Mouse (Mus musculus): ENCODE data around the gene Hykk. TPM values are rescaled to one million over a fixed set of nuclear protein-coding genes. Genes with fewer than 3 reads are reported as not detected.
"Not testable (repeated sequence)": the region's sequence is repeated elsewhere in the genome, so short reads cannot be mapped to it uniquely, and the experiment has no call there.

Gene Hykk
- 1 to 10 TPM; 2.1 to 2.5 TPM for total RNA-seq (2021)

GRCm38 (mm10) chr9:54917010-54917677 is at the start of gene Hykk:
Gene Hykk (plus strand): TSS chr9:54917283.
- peak; percentile 55 to 61 for DNase-seq (ENCODE audit: extremely low spot score in 1 of 2, low spot score in 1 of 2)

GRCm38 (mm10) chr9:54878759-54879158 is 38.3 kb upstream of the Hykk start:
- no peak for DNase-seq (ENCODE audit: extremely low spot score in 1 of 2, low spot score in 1 of 2)

DNA sequence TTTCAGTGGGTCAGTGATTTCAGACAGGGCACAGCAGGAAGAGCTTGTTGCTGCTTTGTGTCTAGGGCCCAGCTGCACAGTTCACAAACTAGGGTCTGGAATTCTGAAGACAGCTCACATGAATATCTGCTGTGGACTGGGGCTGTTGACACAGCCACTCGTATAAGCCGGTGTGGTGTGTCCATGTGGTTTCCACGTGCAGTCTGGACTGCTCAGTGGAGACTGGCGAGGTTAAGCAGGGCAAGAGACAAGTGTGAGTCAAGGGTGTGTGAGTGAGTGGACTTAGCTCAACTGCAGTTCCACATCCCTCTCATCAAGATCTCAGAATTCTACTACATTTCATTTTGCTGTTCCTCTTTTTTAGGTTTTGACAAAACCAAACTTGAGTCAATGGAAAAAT is 25.0 kb upstream of the Hykk start:
- DNase-seq (ENCODE audit: extremely low spot score in 1 of 2, low spot score in 1 of 2) = no peak

DNA sequence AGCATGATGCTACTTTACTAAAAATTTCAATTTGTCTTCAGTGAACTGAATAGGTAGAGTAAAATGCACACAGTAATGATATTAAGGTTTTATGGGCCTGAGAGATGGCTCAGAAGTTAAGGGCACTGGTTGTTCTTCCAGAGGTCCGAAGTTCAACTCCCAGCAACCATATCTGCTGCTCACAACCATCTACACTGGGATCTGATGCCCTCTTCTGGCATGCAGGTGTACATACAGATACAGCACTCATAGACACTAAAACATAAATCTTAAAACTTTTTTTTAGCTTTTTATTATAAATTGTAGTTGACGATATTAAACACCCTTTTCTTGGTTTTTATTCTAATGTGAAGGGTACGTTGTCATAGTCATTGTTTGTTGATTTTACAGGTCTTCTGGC is 20.0 kb upstream of the Hykk start:
- no peak for DNase-seq (ENCODE audit: extremely low spot score in 1 of 2, low spot score in 1 of 2)

DNA sequence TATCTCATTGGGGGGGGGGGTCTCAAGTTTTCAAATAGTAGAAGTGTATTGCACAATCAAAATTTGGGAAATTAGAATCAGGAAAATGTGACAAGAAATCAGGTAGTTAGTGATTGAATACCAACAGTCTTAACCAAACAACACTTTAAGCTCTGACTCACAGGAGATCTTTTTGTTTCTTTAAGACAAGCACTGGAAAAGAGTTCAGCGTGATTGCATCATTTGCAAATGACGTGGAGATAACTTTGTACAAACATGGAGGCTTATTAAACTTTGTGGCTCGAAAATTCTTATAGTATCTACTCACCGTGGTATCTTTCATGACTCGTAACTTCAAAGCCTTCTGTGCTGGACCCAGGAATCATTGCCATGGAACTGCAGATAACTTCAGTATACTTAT is 7.6 kb upstream of the Hykk start:
- DNase-seq (ENCODE audit: extremely low spot score in 1 of 2, low spot score in 1 of 2) = no peak

- no peak for DNase-seq (ENCODE audit: extremely low spot score in 1 of 2, low spot score in 1 of 2)
These were observed 1.5 kb upstream of the Hykk start for GRCm38 (mm10) chr9:54915576-54915975.

DNA sequence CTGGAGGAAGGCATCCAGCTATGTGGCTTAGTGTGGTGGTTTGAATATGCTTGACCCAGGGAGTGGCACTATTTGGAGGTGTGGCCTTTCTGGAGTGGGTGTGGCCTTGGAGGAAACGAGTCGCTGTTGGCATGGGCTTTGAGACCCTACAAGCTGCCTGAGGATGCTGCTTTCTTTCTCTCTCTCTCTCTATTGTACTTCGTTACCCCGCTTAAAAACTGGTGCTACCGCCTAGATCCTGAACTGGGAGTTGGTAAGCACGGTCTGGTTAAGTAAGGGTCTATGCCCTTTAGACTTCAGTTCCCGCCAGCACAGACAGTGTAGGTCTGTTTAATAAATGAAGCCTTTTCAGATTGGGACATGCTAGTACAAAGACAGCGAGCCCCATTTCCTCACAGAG is 682 bp upstream of the Hykk start:
- no peak for DNase-seq (ENCODE audit: extremely low spot score in 1 of 2, low spot score in 1 of 2)

DNA sequence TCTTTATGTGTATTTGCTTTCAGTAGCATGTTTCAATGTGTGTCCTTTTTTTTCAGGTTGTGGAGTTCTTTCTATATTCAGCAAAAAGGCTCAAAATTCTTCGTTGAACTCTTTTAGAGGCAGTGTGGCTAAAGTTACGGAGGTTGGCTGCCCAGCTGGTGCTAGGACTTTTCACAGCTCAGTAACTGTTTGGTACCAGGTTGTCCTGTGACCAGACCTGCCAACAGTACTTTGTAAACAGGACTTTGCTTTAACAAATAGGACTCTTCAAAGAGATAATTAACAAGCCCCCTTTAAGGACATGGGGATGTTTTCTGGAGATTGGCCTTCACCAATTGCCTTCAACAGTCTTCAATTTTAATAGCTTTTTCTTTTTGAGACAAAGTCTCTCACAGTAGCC is 1.1 kb downstream of the Hykk start:
- DNase-seq (ENCODE audit: extremely low spot score in 1 of 2, low spot score in 1 of 2) = no peak

GRCm38 (mm10) chr9:54918781-54919180 is 1.7 kb downstream of the Hykk start:
- DNase-seq (ENCODE audit: extremely low spot score in 1 of 2, low spot score in 1 of 2) = no peak

DNA sequence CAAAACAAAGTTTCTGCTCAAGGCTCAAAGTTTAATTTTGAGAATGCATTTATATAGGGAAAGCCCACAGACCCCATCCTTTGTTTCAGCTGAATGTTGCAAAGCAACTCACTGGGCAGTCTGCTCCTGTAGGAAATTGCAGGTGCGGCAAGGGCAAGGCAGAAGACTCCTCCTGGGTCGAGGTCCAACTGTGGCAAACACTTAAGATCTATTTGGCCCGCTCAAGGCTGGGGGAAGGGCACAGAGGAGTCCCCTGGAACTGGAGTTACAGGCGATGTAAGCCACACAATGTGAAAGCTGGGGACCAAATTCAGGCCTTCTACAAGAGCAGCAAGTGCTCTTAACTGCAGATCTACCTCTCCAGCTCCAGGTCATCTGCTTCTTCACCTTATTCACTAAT is 2.9 kb downstream of the Hykk start:
- DNase-seq (ENCODE audit: extremely low spot score in 1 of 2, low spot score in 1 of 2) = no peak

GRCm38 (mm10) chr9:54930741-54931140 is 13.7 kb downstream of the Hykk start:
- DNase-seq (ENCODE audit: extremely low spot score in 1 of 2, low spot score in 1 of 2) = no peak

DNA sequence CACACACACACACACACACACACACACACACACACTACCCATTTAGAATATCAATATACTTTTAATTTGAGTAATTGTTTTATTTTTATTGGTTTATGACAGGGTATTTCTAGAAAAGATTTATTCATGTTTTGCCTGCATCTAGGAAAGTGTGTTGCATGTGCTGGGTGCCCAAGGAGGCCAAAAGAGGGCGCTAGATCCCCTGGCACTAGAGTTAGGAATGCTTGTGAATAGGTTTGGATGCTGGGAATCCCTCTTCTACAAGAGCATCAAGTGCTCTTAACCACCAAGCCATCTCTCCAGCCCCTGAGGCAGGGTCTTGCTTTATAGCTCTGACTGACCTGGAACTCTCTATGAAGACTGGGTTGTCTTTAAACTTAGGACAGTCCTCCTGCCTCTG is 14.7 kb downstream of the Hykk start:
- no peak for DNase-seq (ENCODE audit: extremely low spot score in 1 of 2, low spot score in 1 of 2)

DNA sequence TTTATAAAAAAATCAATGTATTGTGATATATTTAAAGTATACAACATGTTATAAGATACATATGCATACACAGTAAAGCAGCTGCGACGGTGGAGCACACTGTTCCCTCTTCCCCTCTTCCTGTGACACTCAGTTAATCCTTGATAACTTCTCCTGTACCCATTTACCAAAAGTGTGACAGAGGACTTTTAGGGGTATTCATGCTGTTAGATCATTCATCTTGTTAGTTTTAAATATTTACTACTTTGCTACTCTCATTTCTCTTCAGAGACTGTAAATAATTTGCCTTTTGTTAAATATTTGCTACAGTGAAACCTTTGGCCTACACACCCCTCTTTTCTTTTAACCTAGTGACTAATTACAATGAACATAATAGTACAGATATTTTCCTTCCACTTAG is 15.3 kb downstream of the Hykk start:
- DNase-seq (ENCODE audit: extremely low spot score in 1 of 2, low spot score in 1 of 2) = no peak

- no peak for DNase-seq (ENCODE audit: extremely low spot score in 1 of 2, low spot score in 1 of 2)
These were observed 25.0 kb downstream of the Hykk start for GRCm38 (mm10) chr9:54942071-54942470.

GRCm38 (mm10) chr9:54944467-54944866 is 27.4 kb downstream of the Hykk start:
- no peak for DNase-seq (ENCODE audit: extremely low spot score in 1 of 2, low spot score in 1 of 2)

DNA sequence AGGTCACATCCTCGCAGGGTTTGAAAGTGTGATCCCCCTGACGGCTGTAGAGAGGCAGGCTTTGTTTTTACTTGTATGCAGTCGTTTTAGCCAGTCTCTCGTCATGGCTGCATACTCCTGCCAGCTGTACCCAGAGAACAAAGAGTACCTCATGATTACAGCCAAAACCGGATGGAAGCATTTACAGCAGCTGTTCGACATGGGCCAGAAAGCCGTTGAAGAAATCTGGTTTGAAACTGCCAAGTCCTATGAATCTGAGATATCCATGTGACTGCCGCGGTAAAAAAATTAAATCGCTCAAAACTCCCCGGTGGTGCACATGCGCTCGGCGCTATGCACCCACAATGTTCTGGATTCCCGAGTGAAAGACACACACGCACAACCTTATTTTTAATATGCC is 29.2 kb downstream of the Hykk start:
- DNase-seq (ENCODE audit: extremely low spot score in 1 of 2, low spot score in 1 of 2) = no peak

DNA sequence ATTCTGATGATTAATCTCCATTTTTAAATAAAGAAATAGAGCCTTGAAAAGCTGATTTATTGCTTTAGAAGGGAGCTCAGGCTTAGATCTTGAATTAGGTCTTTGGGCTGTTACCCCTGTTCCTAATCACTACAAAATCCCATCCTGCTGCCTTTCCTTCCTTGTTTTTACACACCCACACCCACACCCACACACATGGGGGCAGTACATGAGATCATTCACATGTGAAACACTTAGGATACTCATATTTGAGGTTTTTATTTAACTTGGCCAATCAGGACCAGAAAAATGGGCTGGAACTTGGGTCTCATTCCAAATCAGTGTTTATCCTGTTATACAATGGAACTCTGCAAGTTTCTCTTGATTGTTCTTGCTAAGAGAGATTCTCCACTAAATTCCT is 32.4 kb downstream of the Hykk start:
- no peak for DNase-seq (ENCODE audit: extremely low spot score in 1 of 2, low spot score in 1 of 2)

GRCm38 (mm10) chr9:54950162-54950561 is 33.1 kb downstream of the Hykk start:
- DNase-seq (ENCODE audit: extremely low spot score in 1 of 2, low spot score in 1 of 2) = not testable (repeated sequence)

DNA sequence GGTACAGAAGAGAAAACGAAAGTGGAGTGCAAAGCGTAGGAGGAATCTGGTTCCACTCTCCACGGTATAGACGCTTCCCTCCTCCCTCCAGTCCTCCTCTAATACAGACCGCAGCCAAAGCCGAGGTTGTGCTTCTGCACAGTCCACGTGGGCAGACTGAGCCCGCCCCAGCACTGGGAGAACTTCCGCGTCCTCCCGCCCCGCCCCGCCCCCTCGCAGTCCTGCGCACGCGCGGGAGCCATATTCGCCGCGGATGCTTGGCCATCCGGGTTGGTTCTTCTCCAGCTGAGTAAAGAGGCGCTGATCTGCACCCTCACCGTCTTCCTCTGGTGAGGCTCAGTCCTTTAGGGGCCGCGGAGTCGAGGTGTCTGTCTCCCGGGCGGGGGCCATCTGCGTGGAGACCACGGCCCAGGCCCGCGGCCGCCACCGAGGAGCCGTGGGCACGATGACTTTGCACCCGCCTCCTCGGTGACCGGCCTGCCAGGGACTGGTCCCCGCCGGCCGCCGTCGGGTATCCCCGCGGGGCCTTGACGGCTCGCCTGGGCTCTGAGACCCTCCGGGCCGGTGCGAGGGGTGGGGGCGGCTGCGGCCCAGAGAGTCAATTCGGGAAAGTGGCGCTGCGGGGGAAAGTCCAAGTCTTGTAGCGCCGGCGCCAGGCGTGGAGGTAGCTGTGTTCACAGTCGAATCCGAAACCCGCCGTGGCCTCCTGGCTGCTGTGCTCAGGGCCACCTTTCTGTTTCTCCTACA is 33.7 kb downstream of the Hykk start, which contains the start of the genes Psma4 and AY074887:
Psma4 (plus strand) TSS at position 216 of the 747 bp plus-strand sequence.
AY074887 (minus strand) TSS at position 424 of the 747 bp plus-strand sequence.
- peak; percentile 81 to 87 for DNase-seq (ENCODE audit: extremely low spot score in 1 of 2, low spot score in 1 of 2)

- DNase-seq (ENCODE audit: extremely low spot score in 1 of 2, low spot score in 1 of 2) = no peak
These were observed 44.0 kb downstream of the Hykk start for GRCm38 (mm10) chr9:54961059-54961458.

GRCm38 (mm10) chr9:54963669-54964068 is 46.6 kb downstream of the Hykk start:
- DNase-seq (ENCODE audit: extremely low spot score in 1 of 2, low spot score in 1 of 2) = no peak
